Mouse (Mus musculus) cerebellum, adult 9-11 months (tissue): ENCODE results near the gene Cenpm.

Experiments used
- DNase-seq: peaks from one replicate; pipeline ENCODE4 v3.0.0; 2022

The Cenpm gene

DNA sequence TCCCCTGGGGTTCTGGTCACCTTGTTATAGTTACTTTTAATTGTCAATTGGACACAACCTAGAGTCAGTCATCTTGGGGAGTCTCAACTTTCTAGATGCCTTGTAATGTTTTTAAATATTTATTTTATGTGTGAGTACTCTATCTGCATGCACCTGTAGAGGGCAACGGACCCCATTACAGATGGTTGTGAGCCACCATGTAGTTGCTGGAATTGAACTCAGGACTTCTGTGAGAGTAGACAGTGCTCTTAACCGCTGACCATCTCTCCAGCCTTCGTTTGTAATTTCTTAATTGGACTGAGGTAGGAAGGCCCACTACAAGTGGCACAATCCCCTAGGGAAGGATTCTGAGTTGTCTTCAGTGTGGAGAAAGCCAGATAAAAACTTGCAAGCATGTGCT lies 1.2 kb downstream of the Cenpm start:
- DNase-seq = no peak

DNA sequence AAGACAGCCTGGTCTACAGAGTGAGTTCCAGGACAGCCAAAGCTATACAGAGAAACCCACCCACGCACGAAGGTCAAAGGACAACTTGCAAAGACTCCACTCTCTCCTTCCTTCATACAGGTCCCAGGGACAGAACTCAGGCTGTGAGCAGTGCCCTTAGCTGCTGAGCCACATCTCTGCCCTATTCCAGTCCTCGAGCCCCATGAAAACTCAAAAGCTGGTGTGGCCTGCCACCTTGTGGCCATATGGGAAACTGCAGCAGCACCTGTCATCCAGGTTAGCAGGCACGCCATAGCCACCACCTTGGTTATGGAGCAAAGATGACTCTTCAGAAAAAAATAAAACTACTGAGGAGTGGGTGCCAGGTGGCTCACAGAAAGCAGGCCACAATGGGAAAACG lies 8.0 kb downstream of the Cenpm start:
- peak; percentile 90 for DNase-seq

DNA sequence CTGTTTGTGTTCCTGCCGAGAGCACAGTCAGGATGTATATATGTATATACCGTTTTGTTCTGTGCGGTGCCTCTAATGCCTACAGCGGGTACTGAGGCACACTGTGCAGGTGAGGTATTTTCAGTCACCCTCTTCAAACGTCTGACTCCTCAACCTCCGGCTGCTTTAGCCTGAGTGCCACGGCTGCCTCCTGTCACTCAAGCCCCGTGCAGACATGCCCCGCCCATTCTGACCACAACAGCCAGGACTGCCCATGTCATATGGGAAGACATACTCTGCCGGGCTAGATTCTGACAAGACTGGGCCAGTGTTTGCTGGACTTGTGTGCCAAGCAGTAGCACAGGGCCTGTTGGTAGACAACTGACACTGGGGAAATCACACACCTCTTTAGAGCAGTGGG lies 8.9 kb downstream of the Cenpm start:
- no peak for DNase-seq

DNA sequence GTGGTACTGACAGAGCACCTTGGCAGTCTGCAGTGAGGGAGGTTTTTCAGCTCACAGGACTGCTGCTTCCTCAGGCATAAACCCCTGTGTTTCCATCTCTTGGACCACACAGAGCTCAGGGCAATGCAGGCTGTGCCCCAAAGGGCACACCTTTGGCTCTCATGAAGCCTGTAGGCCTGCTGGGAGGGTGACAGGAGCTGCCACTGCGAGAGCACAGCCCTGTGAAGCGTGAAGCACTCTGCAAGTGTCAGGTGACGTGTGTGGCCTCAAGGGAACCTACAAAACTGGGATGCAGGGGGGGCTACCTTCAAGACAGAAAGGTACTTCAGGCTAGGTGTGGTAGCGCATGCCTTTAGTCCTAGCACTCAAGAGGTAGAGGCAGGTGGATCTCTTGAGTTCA lies 11.9 kb downstream of the Cenpm start:
- DNase-seq = no peak

DNA sequence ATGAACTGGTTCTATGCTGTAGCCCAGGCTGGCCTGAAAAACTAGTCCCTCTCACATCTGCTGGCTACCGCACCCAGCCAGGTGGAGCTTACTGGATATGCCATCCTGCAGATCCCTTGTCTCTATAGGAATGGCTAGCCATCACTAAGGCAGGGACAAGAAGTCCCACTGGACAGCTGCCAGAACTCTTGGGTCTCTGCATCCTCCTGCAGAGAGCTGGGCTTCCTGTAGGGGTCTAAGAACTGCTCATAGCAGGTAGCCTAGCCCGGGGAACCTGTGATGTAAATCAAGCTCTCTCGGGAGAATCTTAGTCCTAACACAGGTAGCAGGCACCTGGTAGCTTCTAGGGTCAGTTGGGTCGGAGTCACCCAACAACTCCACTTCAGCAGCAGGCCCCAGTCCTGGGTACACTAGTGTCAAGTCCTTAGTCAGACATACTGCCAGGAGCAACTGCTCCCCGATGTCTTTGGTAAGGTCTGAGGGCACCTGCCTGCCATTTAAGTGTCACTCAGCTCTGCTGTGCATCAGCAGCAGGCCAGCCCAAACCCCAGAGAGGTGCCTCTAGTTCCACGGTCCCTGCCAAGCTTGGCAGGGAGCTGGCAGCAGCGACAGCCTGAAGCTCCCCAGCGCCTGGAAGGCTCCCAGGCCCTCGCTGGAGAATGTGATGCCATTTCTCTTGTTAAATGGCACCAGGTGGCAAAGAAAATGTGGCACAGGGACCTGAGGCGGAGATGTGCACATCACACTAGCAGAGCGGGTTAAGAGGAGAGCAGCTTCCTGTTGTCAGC lies 12.8 kb downstream of the Cenpm start:
- peak; percentile 94 for DNase-seq

DNA sequence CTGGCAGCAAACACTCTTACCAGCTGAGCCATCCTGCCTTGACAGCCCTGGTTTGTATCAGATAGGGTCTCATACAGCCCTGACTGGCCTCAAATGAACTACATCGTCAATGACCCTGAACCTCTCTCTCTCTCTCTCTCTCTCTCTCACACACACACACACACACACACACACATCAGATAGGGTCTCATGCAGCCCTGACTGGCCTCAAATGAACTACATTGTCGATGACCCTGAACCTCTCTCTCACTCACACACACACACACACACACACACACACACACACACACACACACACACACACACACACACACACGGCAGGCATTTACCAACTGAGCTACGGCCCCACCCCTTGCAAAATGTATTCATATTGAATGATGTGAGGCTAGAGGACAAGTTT lies 13.4 kb downstream of the Cenpm start:
- DNase-seq = no peak

DNA sequence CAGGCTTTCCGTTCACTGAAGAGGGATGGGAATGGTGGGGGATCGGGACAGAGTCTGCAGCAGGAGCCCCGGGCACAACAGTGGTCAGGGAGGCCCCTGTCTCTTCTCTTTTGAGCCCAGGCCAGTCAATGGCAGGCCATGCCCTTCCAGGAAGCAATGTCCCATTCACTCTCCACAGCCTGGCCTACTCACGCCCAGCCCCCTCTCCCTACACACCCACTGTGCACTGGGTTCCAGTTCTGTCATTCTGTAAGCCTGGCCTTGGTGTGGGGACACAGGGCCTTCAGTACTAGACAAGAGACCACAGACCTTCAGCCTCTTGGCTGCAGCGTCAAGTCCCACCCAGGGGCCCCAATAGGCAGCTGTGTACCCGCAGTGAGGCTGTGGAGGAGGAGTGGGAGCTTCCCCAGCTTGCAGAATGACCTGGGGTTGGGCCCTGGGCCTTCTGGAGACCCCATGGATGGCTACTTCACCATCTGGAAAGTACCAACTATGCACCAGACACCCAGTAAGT lies 14.4 kb downstream of the Cenpm start:
- peak; percentile 35 for DNase-seq

DNA sequence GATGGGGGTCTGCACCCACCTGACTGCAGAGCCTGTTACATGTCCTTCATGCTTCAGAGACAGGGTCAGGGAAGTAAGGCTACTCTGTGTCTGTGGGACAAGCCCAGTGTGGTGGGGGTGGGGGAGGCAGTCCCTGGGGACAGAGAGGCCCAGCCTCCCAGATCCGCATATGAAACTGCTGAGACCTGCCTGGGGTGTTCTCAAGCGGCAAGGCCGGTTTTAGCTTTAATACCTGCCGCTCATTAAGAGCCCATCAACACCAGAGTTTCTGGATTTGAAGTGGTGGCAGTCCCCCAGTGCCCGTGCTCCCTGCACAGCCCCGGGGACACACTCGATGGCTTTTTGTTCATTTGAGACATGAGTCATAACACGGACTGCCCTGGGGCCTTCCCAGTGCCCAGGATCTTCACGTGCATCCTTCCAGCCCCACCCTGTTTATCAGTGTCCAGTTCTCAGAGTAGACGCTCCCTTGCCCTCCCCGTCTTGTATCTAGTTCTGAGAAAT lies 15.0 kb downstream of the Cenpm start:
- DNase-seq = no peak

DNA sequence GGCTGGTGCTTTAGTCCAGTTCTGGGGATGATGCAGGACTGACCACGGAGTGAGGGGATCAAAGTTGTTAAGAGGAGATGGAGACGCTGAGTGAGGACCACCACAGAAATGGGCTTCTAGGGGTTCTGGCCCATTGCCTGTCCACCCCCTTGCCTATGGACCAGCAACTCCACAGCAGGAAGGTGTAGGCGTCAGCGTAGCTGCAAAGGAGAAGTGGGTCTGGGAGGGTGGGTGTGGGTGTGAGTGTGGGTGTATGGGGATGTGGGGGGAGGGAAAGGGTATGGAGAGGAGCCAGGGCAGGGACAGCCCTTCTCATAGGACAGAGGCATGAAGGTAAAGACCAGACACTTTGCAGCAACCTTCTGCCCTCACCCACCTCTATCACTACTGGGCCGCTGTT lies 18.8 kb downstream of the Cenpm start:
- peak; percentile 30 for DNase-seq

DNA sequence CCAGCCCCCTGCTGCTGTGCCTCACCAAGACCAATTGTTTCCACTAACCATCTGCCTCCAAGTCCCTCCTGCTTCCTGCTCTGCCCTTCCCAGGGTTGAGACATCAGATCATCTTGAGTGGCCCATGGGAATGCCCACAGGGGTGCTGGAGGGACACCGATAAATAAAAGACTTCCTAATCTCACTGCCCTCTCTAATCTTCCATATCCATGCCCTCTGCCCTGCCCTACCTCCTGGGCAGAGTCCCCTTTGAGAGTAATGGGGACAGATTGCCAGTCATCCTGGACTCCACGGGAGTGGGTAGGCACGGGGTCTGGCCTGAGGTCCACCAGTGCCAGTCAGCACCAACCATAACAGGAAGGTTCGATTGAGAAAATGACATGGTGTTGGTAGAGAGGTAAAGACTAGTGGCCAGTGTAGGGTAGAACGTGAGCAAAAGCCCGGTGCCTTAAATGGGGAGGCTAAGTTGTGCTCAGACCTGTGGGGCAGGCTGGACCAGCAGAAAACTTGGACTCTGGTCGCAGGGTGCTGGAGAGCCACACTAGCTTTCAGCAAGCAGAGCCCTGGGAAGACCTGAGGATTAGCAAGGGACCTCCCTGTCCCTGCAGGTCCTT lies 19.8 kb downstream of the Cenpm start:
- peak; percentile 40 for DNase-seq

DNA sequence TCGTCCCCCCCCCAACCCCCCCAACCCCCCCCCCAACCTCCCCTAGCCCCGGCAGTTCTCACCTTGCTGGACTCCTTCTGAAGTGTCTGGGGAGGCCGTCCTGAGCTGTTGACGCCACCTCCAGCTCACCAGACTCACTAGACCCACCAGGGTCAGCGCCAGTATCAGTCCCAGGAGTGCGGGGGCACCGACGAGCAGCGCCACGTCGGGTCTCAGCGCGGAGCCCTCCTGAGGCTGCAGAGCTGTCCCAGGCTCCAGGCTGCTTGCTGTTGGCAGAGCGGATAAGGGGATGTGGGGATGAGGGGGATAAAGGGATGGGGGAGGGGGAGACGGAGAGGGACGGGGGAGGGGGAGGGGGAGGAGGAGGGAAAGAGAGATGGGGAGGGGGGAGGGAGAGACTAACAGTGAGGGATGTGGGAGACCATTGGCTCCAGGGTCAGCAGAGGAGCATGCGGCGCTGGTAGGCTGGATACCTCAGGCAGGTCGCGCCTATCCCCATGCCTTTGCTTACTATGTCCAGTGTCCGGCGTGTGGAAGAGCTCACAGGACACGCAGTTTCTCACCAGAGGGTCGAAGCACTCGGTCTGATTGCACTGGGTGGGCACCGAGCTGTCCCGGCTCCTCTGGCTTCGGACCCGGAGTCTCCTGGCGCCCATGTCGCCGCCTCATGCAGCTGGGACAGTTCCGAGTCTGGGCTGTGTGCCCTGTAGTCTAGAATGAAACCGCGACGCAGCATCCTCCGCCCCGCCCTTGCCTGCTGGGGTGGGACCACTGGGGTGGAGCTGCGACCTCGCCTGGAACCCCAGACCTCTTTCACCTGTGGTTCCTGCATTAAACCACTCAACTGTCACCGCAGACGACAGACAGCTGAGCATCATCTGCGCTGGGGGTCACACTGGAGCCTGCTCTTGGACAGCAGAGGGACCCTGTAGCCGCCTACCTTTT lies 20.6 kb downstream of the Cenpm start, which contains the start of gene Tnfrsf13c:
Gene Tnfrsf13c (minus strand): TSS at position 713 of the 945 bp plus-strand sequence.
- DNase-seq = no peak

DNA sequence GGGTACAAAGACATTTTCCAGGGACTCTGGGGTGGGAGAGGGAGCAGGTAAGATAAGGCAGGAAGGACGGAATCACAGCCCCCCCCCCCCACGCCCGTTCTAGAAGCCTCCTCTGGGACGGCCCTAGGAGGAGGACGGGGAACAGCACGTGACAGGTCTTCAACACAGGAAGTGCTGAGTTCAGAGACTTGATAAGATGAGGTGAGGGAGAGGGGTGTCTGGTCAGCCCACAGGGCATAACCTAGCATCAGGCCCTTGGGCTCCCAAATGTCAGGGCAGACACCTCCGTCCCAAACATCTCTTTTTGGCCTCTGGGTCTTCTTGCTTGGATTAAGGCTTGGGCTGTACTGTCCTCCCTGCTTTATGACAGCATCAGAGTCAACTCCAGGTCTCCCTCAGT lies 21.3 kb downstream of the Cenpm start:
- DNase-seq = no peak

DNA sequence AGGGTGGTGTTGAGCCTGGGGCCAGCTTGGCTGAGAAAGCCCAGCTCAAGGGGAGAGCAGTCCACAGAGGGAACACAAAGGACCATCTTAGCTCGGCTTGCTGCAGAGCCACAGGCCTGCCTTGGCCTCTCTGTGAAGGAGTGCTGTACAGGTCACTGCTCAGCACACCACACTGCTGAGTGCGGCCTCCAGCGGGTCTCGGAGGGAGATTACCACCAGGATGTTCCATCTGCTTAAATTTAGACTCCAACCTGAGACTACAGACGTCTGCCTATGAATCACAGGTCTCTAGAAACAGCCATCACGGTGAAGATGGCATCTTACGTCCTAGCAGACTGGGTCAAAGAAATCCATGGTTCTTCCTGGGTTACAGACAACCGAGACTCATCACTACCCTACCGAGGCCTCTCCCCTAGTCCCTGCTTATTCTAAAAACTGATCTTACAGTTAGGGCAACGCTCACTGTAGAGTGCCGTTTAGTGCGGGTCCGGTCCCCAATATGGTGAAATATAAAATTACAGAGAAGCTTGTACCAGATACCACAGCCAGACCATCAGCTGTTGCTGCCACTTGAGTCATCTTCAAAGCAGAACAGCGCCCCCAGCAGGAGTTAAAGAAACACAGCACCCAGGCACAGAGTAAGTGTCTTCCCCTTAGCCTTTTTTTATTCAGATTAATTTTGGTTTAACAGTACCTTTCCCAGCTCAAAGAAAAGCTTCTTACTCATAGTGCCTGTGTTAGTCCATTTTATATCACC lies 23.3 kb downstream of the Cenpm start:
- DNase-seq = no peak

DNA sequence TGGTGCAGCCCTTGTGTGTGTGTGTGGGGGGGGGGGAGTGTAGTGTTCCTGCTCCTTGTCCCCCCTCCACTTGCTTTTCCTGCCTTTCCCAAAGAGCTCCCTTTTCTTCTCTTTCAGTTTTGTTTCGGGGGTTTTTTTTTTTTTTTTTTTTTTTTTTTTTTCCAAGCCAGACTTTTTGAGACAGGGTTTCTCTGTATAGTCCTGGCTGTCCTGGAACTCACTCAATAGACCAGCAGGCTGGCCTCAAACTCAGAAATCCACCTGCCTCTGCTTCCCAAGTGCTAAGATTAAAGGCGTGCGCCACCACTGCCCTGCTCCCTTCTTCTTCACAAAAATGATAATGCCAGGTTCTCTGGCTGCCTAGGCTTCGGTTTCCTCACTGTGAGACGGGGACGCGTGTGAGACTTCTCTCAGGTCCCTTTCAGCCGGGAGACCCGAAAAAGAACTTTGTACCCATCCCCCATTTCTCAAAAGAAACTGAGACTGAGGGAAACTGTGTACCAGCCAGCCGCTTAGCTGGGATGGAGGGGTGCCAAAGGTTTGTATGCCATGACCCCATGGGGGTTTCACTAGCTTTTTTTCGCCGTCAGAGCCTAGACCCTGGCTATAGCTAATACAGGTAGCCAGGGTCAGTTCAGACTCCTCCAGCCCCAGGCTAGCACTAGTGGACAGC lies 24.4 kb downstream of the Cenpm start:
- no peak for DNase-seq

DNA sequence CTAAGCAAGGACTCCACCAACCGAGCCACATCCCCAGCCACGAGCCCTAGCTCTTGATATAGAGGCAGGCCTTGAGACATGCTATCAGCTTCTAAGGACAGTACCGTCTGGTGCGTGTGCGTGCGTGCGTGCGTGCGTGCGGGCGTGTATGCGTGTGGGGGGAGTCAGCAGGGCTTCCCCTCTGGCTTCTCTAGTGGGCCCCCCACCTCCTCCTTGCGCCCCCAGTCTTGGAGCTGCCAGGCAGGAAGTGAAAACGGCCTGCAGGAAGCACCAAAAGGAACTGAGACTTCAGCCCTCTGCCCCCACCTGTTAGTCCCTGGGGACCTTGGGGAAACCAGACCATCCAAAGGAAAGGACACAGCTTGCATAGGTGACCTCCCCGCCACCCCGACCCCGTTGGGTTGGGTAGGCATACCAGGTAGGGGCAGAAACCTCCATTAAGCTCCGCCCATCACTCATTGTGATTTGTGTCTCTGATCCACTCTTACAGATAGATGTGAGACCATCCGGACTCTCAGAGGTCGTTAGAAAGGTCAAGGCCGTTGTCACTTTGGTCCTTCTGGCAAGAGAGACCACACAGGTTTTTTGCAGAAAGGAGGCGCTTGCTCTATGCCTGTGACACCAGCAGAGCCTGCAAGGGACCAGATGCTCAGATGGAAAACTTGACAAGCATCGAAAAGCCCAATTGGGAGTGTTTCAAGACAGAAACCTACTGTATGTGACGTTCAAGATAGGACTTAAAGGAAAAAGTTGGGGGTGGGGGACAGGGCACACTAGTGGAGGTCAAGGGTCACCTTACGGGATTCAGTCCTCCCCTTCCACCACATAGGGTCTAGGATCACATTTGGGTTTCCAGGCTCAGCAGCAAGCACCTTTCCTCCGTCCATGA lies 25.5 kb downstream of the Cenpm start:
- no peak for DNase-seq

DNA sequence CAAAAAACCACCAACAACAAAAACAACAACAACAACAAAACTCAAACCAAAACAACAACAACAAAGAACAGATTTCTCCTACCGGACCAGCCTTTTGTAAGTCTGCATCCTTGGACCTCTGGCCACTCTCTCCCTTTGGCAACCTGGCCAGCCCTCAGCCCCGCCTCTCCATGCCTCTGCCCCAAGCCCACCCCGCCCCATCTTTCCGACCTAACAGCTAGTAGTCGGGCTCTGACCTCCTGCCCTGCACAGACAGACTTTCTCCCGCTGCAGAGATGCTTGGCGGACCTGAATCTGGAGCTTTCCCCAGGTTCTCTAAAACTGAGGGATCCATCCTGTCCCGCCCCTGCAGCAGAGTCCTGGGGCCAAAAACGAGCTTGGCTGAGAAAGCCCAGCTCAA lies 26.6 kb downstream of the Cenpm start:
- DNase-seq = no peak

DNA sequence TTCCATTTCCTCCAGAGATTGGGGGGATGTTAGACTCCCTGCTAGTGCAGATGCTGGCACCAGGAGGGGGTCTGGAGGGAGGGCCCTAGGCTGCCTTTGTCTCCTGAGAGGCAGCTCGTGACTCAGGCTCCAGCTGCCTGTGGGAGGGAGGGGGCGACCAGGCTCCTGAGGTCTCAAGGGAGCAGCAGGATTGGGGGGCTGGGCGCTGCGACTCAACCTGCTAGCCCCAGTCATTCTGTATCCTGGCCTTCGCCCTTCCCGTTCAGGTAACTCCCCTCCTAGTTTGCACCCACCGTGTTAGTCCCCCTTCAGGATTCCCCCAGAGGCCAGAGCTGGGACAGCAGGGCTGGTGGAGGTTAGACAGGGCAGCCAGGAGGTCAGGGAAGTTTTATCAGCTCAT lies 27.5 kb downstream of the Cenpm start:
- DNase-seq = peak; percentile 66

DNA sequence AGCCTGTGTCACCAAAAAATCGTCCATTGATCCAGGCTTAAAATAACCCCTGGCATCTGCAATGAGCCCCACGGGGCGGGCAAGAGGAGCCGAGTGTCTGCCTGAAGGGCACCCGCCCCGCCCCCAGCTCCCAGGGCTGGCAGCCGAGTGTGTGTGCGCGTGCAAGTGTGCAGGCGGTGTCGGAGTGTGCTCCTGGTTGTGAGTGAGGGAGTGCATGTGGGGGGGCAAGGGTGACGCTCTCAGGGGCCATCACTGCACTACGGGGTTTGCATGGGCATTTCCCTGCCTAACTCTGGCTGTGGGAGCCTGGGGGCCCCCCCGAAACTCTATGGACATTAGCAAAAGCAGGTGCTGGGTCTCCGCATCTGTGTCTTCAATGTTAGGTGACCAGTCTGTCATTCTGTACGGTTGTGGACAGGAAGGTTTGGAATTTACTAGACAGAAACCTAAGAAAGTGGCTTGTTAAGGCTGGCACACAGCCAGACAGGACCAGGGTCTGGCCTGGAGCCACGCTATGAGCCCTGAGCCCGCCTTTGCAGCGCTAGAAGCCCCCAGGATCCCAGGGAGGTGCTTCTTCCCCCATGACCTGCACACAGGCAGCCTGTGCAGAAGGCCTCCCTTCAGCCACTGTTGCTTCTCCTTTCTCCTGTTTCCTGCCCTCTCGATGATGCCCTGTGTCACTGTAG lies 28.3 kb downstream of the Cenpm start:
- DNase-seq = peak; percentile 75

DNA sequence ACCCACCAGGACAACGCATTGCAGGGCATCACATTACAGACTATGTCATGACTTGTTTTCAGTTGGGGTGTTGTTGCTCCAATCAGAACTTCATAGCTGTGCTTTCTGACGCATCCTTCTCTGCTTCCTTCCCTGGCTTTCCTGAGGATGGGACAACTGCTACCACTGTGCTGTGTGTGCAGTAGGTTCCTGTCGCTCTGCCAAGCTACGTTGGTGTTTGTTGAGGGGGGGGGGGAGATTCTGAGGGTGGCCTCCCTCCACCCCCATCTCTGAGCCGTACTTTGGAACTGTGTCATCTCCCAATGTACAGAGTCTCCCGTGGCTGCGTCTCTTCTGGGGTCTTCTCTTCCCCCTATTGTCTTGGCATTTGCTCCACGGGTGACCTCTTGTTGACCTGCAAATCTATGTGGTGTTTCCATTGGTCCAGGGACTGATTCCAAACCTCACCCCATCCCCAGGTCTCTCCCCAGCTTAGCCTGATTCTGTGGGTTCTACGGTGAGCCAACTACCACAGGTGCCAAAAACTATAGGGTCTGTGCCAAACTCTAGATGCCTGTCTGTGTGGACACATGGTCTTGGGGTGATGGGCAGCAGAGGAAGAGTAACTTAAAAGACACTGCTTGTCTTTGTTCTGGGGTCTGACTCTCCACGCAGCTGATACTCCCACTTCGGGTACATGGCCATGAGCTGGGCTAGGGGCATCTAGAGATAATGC lies 29.1 kb downstream of the Cenpm start:
- peak; percentile 87 for DNase-seq
